Mouse (Mus musculus): ENCODE data around the gene Gm5039. TPM values are rescaled to one million over a fixed set of nuclear protein-coding genes. Genes with fewer than 3 reads are reported as not detected.
"Not testable (repeated sequence)": the region's sequence is repeated elsewhere in the genome, so short reads cannot be mapped to it uniquely, and the experiment has no call there.

Gene Gm5039
- polyA plus RNA-seq, 1 experiment from 2014 or later: not detected

DNA sequence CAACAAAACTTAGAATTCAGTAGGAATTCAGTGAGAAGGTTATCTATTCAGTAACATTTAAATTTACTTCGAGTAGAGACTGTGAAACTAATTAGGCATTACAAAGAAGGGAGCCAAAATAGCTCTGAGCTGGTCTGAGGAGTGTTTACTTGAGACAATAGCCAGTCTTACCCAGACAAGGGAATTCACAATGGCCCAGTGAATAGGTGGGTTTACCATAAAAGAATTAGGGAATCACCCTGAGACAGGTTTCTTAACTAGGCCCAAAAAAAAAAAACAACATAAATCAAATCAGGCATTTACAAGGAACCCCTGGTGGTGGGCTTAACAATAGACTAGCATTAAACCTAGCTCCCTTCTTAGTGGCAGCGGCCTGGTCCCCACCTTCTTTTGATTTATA, 17.5 kb upstream of the Gm5039 start:
- ATAC-seq (replicated peaks; ENCODE audit: extremely low read depth, insufficient read depth, low FRiP score); H3K9ac ChIP-seq (ENCODE audit: low read length); H3K4me2 ChIP-seq (ENCODE audit: low read depth, low read length); H3K27me3 ChIP-seq (ENCODE audit: control insufficient read depth, insufficient read depth, low read length); H3K4me3 ChIP-seq (ENCODE audit: low read length); H3K4me1 ChIP-seq (ENCODE audit: control insufficient read depth, insufficient read depth, low read length); H3K27ac ChIP-seq (ENCODE audit: low read length); H3K9me3 ChIP-seq (replicated peaks; ENCODE audit: control insufficient read depth, low read length); H3K36me3 ChIP-seq (ENCODE audit: control insufficient read depth, insufficient read depth): not testable (repeated sequence)
- 56% methylated on average over 2 of the region's 2 CpGs for WGBS

DNA sequence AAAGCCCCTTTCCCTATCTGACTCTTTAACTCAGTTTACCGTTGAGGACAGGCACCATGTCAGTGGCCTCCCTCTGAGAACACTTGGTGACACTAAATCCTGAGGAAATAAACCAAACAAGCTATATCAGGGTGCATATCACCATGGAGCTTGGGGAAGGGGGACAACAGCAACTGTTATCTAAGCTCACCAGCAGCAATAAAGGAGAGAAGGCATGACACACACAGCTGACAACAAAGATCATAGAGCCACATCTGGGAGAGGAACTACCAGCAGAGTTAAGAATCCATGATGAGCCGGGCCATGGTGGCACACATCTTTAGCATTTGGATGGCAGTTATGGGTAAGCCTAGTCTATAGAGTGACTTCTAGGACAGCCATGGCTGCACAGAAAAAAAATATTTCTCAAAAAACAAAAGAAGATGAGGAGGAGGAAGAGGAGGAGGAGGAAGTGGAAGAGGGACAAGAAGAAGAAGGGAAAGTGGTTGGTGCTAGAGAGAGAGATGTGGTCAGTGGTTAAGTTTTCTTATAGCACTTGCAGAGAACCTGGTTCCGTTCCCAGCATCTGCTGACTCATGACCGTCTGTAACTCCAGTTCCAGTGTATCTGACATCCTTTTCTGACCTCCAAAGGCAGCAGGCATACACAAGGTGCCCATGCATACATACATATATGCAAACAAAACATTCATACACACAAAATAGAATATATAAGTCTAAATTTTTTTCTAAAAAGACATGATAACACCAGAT, 13.0 kb upstream of the Gm5039 start:
- H3K27me3 ChIP-seq (ENCODE audit: control insufficient read depth, insufficient read depth, low read length); ATAC-seq (replicated peaks; ENCODE audit: extremely low read depth, insufficient read depth, low FRiP score); H3K4me2 ChIP-seq (ENCODE audit: low read depth, low read length); H3K27ac ChIP-seq (ENCODE audit: low read length); H3K36me3 ChIP-seq (ENCODE audit: control insufficient read depth, insufficient read depth); H3K9me3 ChIP-seq (replicated peaks; ENCODE audit: control insufficient read depth, low read length); H3K4me1 ChIP-seq (ENCODE audit: control insufficient read depth, insufficient read depth, low read length); H3K9ac ChIP-seq (ENCODE audit: low read length); H3K4me3 ChIP-seq (ENCODE audit: low read length): not testable (repeated sequence)
- WGBS: 54% methylated on average over 4 of the region's 4 CpGs

DNA sequence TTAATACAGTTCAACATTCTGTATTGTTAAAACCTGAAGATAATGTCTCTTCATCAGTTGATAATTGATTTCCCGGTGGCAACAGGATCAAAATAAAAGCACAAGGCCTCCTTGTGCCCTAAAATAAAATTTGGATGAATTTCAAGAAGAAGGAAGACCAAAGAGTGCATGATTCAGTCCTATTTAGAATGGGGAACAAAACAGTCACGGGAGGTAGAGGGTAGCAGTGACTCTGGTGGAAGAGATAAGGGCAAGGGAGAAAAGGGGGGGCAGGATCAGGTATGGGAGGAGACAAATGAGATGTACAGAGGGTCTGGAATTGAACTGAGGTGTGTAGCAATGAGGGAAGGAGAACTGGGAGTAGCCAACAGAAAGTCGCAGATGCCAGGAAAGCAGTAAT, 9.3 kb downstream of the Gm5039 start:
- Histone ChIP-seq H3K9me3 (replicated peaks; ENCODE audit: control insufficient read depth, low read length) (no peaks in the 10 kb centered on the region; the same call in 1 of the 2 replicates), H3K4me3 (ENCODE audit: low read length) (no peak overlapping the region)

DNA sequence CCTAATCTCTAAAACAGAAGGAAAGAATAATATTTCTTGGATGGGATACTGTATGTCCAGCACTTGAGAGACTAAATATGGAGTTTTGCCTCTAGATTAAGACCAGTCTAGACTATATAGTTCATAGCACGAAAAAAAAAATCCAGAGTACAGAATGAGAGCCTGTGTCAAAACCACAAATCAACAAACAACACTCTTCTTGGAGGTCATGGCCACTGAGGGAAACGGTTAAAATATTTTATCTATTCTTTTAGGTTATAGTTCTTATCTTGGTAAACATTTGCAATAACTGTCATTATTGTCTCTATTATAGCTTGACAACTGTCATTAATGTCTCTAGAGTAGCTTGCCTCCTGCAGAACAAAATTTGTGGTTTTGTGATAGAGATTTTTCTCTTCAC, 26.7 kb downstream of the Gm5039 start:
- 55% methylated on average over 2 of the region's 2 CpGs for WGBS
- not testable (repeated sequence) for H3K4me1 ChIP-seq (ENCODE audit: control insufficient read depth, insufficient read depth, low read length); ATAC-seq (replicated peaks; ENCODE audit: extremely low read depth, insufficient read depth, low FRiP score); H3K36me3 ChIP-seq (ENCODE audit: control insufficient read depth, insufficient read depth); H3K4me2 ChIP-seq (ENCODE audit: low read depth, low read length); H3K9ac ChIP-seq (ENCODE audit: low read length); H3K9me3 ChIP-seq (replicated peaks; ENCODE audit: control insufficient read depth, low read length); H3K27me3 ChIP-seq (ENCODE audit: control insufficient read depth, insufficient read depth, low read length); H3K4me3 ChIP-seq (ENCODE audit: low read length); H3K27ac ChIP-seq (ENCODE audit: low read length)

More for the DNA sequence above, 9.3 kb downstream of the Gm5039 start:
- ATAC-seq (replicated peaks; ENCODE audit: extremely low read depth, insufficient read depth, low FRiP score): no peak
- H3K27ac ChIP-seq (ENCODE audit: low read length): no peak overlapping the region
- no peaks in the 10 kb centered on the region for H3K27me3 ChIP-seq (ENCODE audit: control insufficient read depth, insufficient read depth, low read length)
- H3K36me3 ChIP-seq (ENCODE audit: control insufficient read depth, insufficient read depth): no peaks in the 10 kb centered on the region
- no peak overlapping the region for H3K9ac ChIP-seq (ENCODE audit: low read length)
- 52% methylated on average over 3 of the region's 3 CpGs for WGBS
- no peaks in the 10 kb centered on the region for H3K4me1 ChIP-seq (ENCODE audit: control insufficient read depth, insufficient read depth, low read length)
- no peak overlapping the region for H3K4me2 ChIP-seq (ENCODE audit: low read depth, low read length)

DNA sequence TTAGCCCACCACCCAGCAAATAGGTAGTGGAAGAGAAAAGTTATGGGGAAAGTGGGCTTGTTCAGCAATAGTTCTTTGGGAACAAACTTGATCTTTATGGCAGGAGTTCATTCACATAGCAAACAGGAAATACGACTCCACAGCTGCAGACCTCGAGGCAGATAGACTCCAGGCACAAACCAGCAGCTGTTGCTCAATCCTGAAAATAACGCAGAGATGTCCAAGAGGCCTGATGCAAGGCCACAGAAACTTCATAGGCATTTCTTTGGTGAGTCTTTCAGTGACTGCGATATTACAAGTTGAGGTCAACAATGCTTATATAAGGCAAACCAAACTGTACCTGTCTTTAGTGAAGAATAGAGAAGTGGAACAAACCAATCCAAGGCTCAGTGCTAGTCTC, 30.7 kb downstream of the Gm5039 start:
- H3K4me2 ChIP-seq (ENCODE audit: low read depth, low read length); H3K9me3 ChIP-seq (replicated peaks; ENCODE audit: control insufficient read depth, low read length); H3K4me3 ChIP-seq (ENCODE audit: low read length); H3K9ac ChIP-seq (ENCODE audit: low read length); H3K27ac ChIP-seq (ENCODE audit: low read length); H3K36me3 ChIP-seq (ENCODE audit: control insufficient read depth, insufficient read depth); ATAC-seq (replicated peaks; ENCODE audit: extremely low read depth, insufficient read depth, low FRiP score); H3K4me1 ChIP-seq (ENCODE audit: control insufficient read depth, insufficient read depth, low read length); H3K27me3 ChIP-seq (ENCODE audit: control insufficient read depth, insufficient read depth, low read length): not testable (repeated sequence)
- 51% methylated on average over 4 of the region's 4 CpGs for WGBS

DNA sequence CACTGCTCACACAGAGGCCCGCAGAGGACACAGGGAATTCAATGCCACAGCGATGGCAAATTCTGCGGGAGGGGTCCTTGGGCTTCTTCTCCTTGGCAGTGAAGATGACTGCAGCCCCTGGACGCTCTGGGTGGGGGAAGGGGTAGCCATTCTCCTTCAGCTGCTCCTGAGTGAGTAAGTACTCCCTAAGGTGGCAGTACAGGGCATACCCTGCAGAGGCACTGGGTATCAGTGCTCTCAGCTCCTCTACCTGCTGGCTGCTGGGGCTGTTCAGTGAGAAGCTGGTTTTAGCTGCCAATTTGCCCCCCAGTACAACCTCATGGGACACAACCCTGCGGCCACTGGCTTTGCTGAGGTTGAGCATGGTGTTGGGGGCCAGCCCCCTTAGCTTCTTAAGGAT, 38.6 kb downstream of the Gm5039 start:
- not testable (repeated sequence) for H3K9me3 ChIP-seq (replicated peaks; ENCODE audit: control insufficient read depth, low read length); H3K9ac ChIP-seq (ENCODE audit: low read length); H3K4me3 ChIP-seq (ENCODE audit: low read length); H3K27ac ChIP-seq (ENCODE audit: low read length); H3K4me1 ChIP-seq (ENCODE audit: control insufficient read depth, insufficient read depth, low read length); H3K36me3 ChIP-seq (ENCODE audit: control insufficient read depth, insufficient read depth); ATAC-seq (replicated peaks; ENCODE audit: extremely low read depth, insufficient read depth, low FRiP score); H3K27me3 ChIP-seq (ENCODE audit: control insufficient read depth, insufficient read depth, low read length); H3K4me2 ChIP-seq (ENCODE audit: low read depth, low read length)
- WGBS: 82% methylated on average over 5 of the region's 5 CpGs

DNA sequence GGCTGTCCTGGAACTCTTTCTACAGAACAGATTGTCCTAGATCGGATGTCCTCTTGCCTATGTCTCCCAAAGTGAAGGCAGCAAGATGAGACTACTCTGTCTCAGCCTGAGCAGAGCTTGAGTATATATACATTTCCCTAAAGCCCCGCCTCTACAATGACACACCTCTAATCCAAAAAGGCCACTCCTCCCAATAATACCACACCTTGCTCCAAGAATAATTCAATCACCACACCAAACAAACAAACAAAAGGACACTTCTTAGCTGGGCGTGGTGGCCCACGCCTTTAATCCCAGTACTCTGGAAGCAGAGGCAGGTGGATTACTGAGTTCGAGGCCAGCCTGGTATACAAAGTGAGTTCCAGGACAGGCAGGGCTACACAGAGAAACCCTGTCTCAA, 49.4 kb downstream of the Gm5039 start, which contains the start of gene Gm5662:
Gene Gm5662 (minus strand): TSS at position 101 of the 400 bp plus-strand sequence.
- 76% methylated on average over 5 of the region's 5 CpGs for WGBS
- not testable (repeated sequence) for H3K4me1 ChIP-seq (ENCODE audit: control insufficient read depth, insufficient read depth, low read length); H3K4me2 ChIP-seq (ENCODE audit: low read depth, low read length); H3K27ac ChIP-seq (ENCODE audit: low read length); ATAC-seq (replicated peaks; ENCODE audit: extremely low read depth, insufficient read depth, low FRiP score); H3K27me3 ChIP-seq (ENCODE audit: control insufficient read depth, insufficient read depth, low read length); H3K9me3 ChIP-seq (replicated peaks; ENCODE audit: control insufficient read depth, low read length); H3K4me3 ChIP-seq (ENCODE audit: low read length); H3K9ac ChIP-seq (ENCODE audit: low read length); H3K36me3 ChIP-seq (ENCODE audit: control insufficient read depth, insufficient read depth)

Other genes starting within 250 kb of the Gm5039 start
- gene Gm16368, start 240.3 kb downstream of the Gm5039 start, polyA plus RNA-seq (2015; fragmentation: Nextera tagmentation; extraction: Ambion mirVana): not detected in 2 replicates
- gene Gm10436, start 141.9 kb downstream of the Gm5039 start, polyA plus RNA-seq (2015; fragmentation: Nextera tagmentation; extraction: Ambion mirVana): not detected in 2 replicates
- gene Gm8332, start 73.9 kb downstream of the Gm5039 start, polyA plus RNA-seq (2015; fragmentation: Nextera tagmentation; extraction: Ambion mirVana): not detected in 2 replicates
- gene Gm5662, start 49.5 kb downstream of the Gm5039 start, polyA plus RNA-seq (2015; fragmentation: Nextera tagmentation; extraction: Ambion mirVana): not detected in 2 replicates
- gene Adck1, start 36.5 kb upstream of the Gm5039 start, polyA plus RNA-seq (2015; fragmentation: Nextera tagmentation; extraction: Ambion mirVana): 21.8 and 23.4 TPM in 2 replicates

All from heart, embryonic 16.5 days (tissue).